ENCODE assay signal across 8 mouse cellular contexts in the genomic region with DNA sequence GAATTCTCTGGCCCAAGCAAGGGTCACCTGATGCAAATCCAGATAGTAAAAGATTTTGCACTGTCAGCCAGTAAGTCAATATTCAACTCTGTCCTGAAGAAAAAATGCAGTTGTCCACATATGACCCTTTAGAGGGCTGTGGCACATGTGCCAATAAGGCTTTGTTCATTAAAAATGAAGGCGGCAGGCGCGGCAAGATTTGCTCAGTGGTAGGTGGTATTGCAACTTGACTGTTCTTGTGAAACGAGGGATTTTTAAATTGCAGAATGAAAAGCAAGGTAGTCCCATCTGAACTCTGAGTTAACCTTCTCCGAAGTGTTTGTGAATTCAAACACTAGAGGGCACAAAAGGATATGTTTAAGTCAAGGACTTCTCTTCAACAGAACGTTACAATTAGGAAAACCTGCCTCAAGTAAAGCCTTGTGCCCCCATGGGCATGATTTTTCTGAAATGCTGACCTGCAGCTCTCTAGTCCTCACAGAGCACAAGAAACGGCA.
A peak's percentile ranks its signal among the peaks of the same experiment; 100 is the strongest.
DNase-seq lines count a peak whose midpoint lies in the region; ATAC-seq lines count a peak whose summit lies in the region.

No protein-coding gene starts in this region.

- 17% methylated on average over 7 of the region's 7 CpGs for WGBS in kidney, embryonic 15.5 days
- 13% methylated on average over 7 of the region's 7 CpGs for WGBS in neural tube, embryonic 15.5 days

- H3K27ac ChIP-seq in kidney, embryonic 15.5 days, result no peak overlapping the region
- H3K27ac ChIP-seq in neural tube, embryonic 15.5 days (replicated peaks), result no peak overlapping the region

- no peak overlapping the region for H3K9ac ChIP-seq in kidney, embryonic 15.5 days
- H3K9ac ChIP-seq in neural tube, embryonic 15.5 days (replicated peaks), result no peak overlapping the region

- no peaks in the 10 kb centered on the region for H3K27me3 ChIP-seq in kidney, embryonic 15.5 days
- H3K27me3 ChIP-seq in neural tube, embryonic 15.5 days (replicated peaks), result no peaks in the 10 kb centered on the region

- DNase-seq in kidney, adult 18-20 months, result peak; percentile 64
- DNase-seq in Muller cell, postnatal 12 days (ENCODE audit: inconsistent ontology term), result peak; percentile 50
- DNase-seq in embryo, embryonic 11 days, result peak; percentile 77
- DNase-seq in kidney, postnatal 14 days, result peak; percentile 63
- DNase-seq in testis, postnatal 14 days (ENCODE audit: low spot score), result no peak
- no peak for DNase-seq in gastrocnemius, postnatal 10 days

- no peaks in the 10 kb centered on the region for H3K36me3 ChIP-seq in kidney, embryonic 15.5 days
- no peaks in the 10 kb centered on the region for H3K36me3 ChIP-seq in neural tube, embryonic 15.5 days

- H3K9me3 ChIP-seq in kidney, embryonic 15.5 days (replicated peaks), result no peaks in the 10 kb centered on the region
- H3K9me3 ChIP-seq in neural tube, embryonic 15.5 days (replicated peaks), result no peaks in the 10 kb centered on the region

- no peak for ATAC-seq in kidney, embryonic 15.5 days (replicated peaks; ENCODE audit: low FRiP score)
- peak; percentile 53; the same call in 1 of the 2 replicates for ATAC-seq in neural tube, embryonic 15.5 days (ENCODE audit: low FRiP score)

- no peak overlapping the region for H3K4me3 ChIP-seq in kidney, embryonic 15.5 days (replicated peaks)
- H3K4me3 ChIP-seq in neural tube, embryonic 15.5 days (replicated peaks), result no peak overlapping the region

- no peak overlapping the region for H3K4me2 ChIP-seq in kidney, embryonic 15.5 days
- no peak overlapping the region; the same call in 1 of the 2 replicates for H3K4me2 ChIP-seq in neural tube, embryonic 15.5 days

- H3K4me1 ChIP-seq in kidney, embryonic 15.5 days, result peaks cover 13% of the 10 kb centered on the region
- H3K4me1 ChIP-seq in neural tube, embryonic 15.5 days, result peaks cover 12% of the 10 kb centered on the region

Comparison
In these comparisons a context has a peak if more than half of its experiments do, and no peak if none do; other contexts are left out.
1. DNase-seq: peak in kidney, adult 18-20 months (single experiment), Muller cell, postnatal 12 days (single experiment), embryo, embryonic 11 days (single experiment) and kidney, postnatal 14 days (single experiment); none in testis, postnatal 14 days (single experiment) and gastrocnemius, postnatal 10 days (single experiment).